Mouse (Mus musculus) lung, adult 2 months (tissue): ENCODE data around the gene Srrm1.

Experiments used
- CTCF ChIP-seq: fragments of 200-500 bp; IDR thresholded peaks from 2 replicates; pipeline ENCODE4 v1.5.1; 2011; ENCODE audit warnings: mild to moderate bottlenecking, low read length, control low read depth; ENCODE audit not compliant: insufficient read depth
- POLR2A ChIP-seq: fragments of 200-500 bp; IDR thresholded peaks from 2 replicates; pipeline ENCODE4 v1.6.1; 2011; ENCODE audit warnings: low read depth, mild to moderate bottlenecking, control low read depth, low read length, borderline replicate concordance; ENCODE audit errors: extremely low read depth

DNA sequence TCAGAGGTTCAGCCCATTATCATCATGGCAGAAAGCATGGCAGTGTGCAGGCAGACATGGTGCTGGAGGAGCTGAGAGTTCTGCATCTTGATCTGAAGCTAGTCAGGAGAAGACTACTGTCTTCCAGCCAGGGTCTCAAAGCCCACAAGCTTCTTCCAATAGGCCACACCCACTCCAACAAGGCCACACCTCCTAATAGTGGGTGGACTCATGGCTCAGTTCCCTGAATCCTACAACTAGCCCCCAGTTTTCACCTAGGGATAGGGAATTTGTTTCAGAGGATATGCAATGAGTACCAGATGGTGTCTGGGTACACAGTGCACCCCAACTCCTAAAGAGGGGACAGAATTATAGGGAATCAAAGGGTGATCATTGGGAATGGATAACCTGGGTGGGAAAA is 56.6 kb downstream of the Srrm1 start:
- TF ChIP-seq CTCF (no peak), POLR2A (no peak)
